Mouse (Mus musculus): Measurements from ENCODE around the gene Ripk4. TPM values are rescaled to one million over a fixed set of nuclear protein-coding genes. Genes with fewer than 3 reads are reported as not detected.

Gene Ripk4
- total and polyA plus RNA-seq, 3 experiments = not detected

DNA sequence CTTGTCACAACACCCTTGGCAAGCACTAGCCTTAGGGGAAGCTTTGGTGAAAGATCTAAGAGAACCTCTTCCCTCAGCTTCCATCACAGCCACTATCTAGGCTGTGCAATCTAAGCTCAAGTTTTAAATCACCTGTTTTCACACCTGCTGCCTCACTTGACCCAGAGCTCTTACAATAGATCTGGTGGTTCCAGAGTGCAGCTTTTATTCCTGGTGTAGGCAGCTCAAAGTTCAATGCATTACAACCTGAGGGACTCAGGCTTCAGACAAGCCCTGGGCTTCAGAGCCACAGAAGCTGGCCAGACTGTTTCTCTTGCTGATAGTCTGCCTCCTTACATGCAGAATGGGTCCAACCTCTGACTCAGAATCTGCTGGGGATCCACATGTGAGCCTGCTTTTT, 51.5 kb downstream of the Ripk4 start:
- Histone ChIP-seq H3K27me3 (ENCODE audit: control insufficient read depth in 1 of 2, insufficient read depth in 2 of 2, low read length in 2 of 2) (peaks cover 0 to 3% of the 10 kb centered on the region in 2 experiments; a peak in 2 of 4 replicates), H3K27ac (ENCODE audit: control insufficient read depth, low read depth, low read length) (no peak overlapping the region), H3K4me1 (ENCODE audit: control insufficient read depth in 1 of 2, insufficient read depth in 2 of 2, low read length in 2 of 2) (no peaks in the 10 kb centered on the region), H3K9ac (ENCODE audit: control insufficient read depth, low read depth, low read length, poor library complexity, severe bottlenecking) (no peak overlapping the region), H3K4me3 (ENCODE audit: control insufficient read depth in 1 of 2, insufficient read depth in 1 of 2, low read depth in 2 of 2, low read length in 2 of 2) (no peak overlapping the region), H3K79me2 (ENCODE audit: control insufficient read depth, insufficient read depth, low read length, poor library complexity) (no peaks in the 10 kb centered on the region), H3K36me3 (ENCODE audit: control insufficient read depth in 1 of 2, insufficient read depth in 2 of 2, low read length in 2 of 2) (no peaks in the 10 kb centered on the region), H3K9me3 (replicated peaks; ENCODE audit: insufficient read depth, low read length) (no peaks in the 10 kb centered on the region)
- no peak for DNase-seq (ENCODE audit: low read depth, low spot score)
- TF ChIP-seq ZKSCAN1 (IDR thresholded peaks at IDR 0.05; ENCODE audit: low read depth, low read length) = no peak
- no peak for TF ChIP-seq USF1 (IDR thresholded peaks at IDR 0.05; ENCODE audit: low read depth, low read length)

DNA sequence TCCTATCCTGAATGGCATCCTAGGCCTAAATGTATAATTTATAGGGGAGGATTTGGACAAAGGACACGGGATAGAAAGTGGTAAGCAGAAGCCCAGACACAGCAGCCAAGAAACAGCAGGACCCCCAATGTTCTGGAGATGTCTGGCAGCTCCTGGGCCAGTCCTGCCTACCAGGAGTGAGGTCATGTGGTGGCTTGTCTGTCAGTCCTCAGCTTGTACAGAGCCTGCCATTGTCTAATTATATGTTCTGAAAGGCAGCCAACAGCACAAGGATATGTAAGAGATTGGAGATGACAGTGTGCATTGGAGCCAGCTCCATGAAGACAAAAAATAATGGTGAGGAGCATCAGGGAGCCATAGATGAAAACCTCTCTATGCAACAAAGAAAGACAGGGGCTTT, 61.7 kb downstream of the Ripk4 start:
- no peaks in the 10 kb centered on the region for H3K36me3 ChIP-seq (ENCODE audit: control insufficient read depth in 1 of 2, insufficient read depth in 2 of 2, low read length in 2 of 2)
- H3K4me1 ChIP-seq (ENCODE audit: control insufficient read depth in 1 of 2, insufficient read depth in 2 of 2, low read length in 2 of 2) = no peaks in the 10 kb centered on the region
- no peaks in the 10 kb centered on the region for H3K9me3 ChIP-seq (replicated peaks; ENCODE audit: insufficient read depth, low read length)
- H3K9ac ChIP-seq (ENCODE audit: control insufficient read depth, low read depth, low read length, poor library complexity, severe bottlenecking) = no peak overlapping the region
- DNase-seq (ENCODE audit: low read depth, low spot score) = no peak
- no peak for TF ChIP-seq JUND (IDR thresholded peaks at IDR 0.05; ENCODE audit: low read depth, low read length)
- no peak for TF ChIP-seq TAL1 (IDR thresholded peaks at IDR 0.05; ENCODE audit: low read length)
- no peak for TF ChIP-seq NRF1 (IDR thresholded peaks at IDR 0.05; ENCODE audit: insufficient read depth, low read depth, low read length, poor library complexity, severe bottlenecking)
- no peak for TF ChIP-seq MYB (IDR thresholded peaks at IDR 0.05; ENCODE audit: low read depth, low read length)
- no peak for TF ChIP-seq E2F4 (IDR thresholded peaks at IDR 0.05; ENCODE audit: borderline replicate concordance, low read depth, low read length)
- no peak for TF ChIP-seq ETS1 (IDR thresholded peaks at IDR 0.05; ENCODE audit: low read depth, low read length)
- TF ChIP-seq GABPA (IDR thresholded peaks at IDR 0.05; ENCODE audit: low read depth, low read length) = no peak
- no peak for TF ChIP-seq SMC3 (IDR thresholded peaks at IDR 0.05; ENCODE audit: low read depth, low read length)
- no peak for TF ChIP-seq ZMIZ1 (IDR thresholded peaks at IDR 0.05; ENCODE audit: low read depth, low read length)
- TF ChIP-seq USF2 (IDR thresholded peaks at IDR 0.05; ENCODE audit: borderline replicate concordance in 1 of 2, insufficient read depth in 1 of 2, low read depth in 1 of 2, low read length in 2 of 2) = no peak
- TF ChIP-seq BHLHE40 (IDR thresholded peaks at IDR 0.05; ENCODE audit: borderline replicate concordance, low read depth, low read length) = no peak
- no peak for TF ChIP-seq CTCF (IDR thresholded peaks at IDR 0.05 in 2 of 3, conservative IDR thresholded peaks at IDR 0.05 in 1 of 3; ENCODE audit: control insufficient read depth in 1 of 3, insufficient read depth in 1 of 3, low read depth in 2 of 3, low read length in 3 of 3, poor library complexity in 1 of 3, severe bottlenecking in 1 of 3)
- TF ChIP-seq MAZ (IDR thresholded peaks at IDR 0.05; ENCODE audit: low read depth, low read length) = no peak
- no peak overlapping the region for H3K27ac ChIP-seq (ENCODE audit: control insufficient read depth, low read depth, low read length)
- no peaks in the 10 kb centered on the region for H3K79me2 ChIP-seq (ENCODE audit: control insufficient read depth, insufficient read depth, low read length, poor library complexity)
- no peak overlapping the region for H3K4me3 ChIP-seq (ENCODE audit: control insufficient read depth in 1 of 2, insufficient read depth in 1 of 2, low read depth in 2 of 2, low read length in 2 of 2)
- H3K27me3 ChIP-seq (ENCODE audit: control insufficient read depth in 1 of 2, insufficient read depth in 2 of 2, low read length in 2 of 2) = no peaks in the 10 kb centered on the region; a peak in 1 of 4 replicates

GRCm38 (mm10) chr16:97697769-97698168, 65.8 kb downstream of the Ripk4 start:
- H3K27ac ChIP-seq (ENCODE audit: control insufficient read depth, low read depth, low read length) = no peak overlapping the region
- TF ChIP-seq GATA1 (IDR thresholded peaks at IDR 0.05; ENCODE audit: low read depth, low read length) = no peak
- peak; percentile 34 to 55 (median 47); a peak in 5 of 6 replicates for TF ChIP-seq CTCF (IDR thresholded peaks at IDR 0.05 in 2 of 3, conservative IDR thresholded peaks at IDR 0.05 in 1 of 3; ENCODE audit: control insufficient read depth in 1 of 3, insufficient read depth in 1 of 3, low read depth in 2 of 3, low read length in 3 of 3, poor library complexity in 1 of 3, severe bottlenecking in 1 of 3)
- TF ChIP-seq SMC3 (IDR thresholded peaks at IDR 0.05; ENCODE audit: low read depth, low read length) = peak; percentile 36
- TF ChIP-seq RAD21 (IDR thresholded peaks at IDR 0.05; ENCODE audit: low read depth, low read length) = peak; percentile 27
- TF ChIP-seq ETS1 (IDR thresholded peaks at IDR 0.05; ENCODE audit: low read depth, low read length) = no peak
- peak; percentile 19 for DNase-seq (ENCODE audit: low read depth, low spot score)
- no peak overlapping the region for H3K9ac ChIP-seq (ENCODE audit: control insufficient read depth, low read depth, low read length, poor library complexity, severe bottlenecking)
- no peak overlapping the region for H3K4me3 ChIP-seq (ENCODE audit: control insufficient read depth in 1 of 2, insufficient read depth in 1 of 2, low read depth in 2 of 2, low read length in 2 of 2)
- no peaks in the 10 kb centered on the region for H3K79me2 ChIP-seq (ENCODE audit: control insufficient read depth, insufficient read depth, low read length, poor library complexity)
- no peaks in the 10 kb centered on the region for H3K4me1 ChIP-seq (ENCODE audit: control insufficient read depth in 1 of 2, insufficient read depth in 2 of 2, low read length in 2 of 2)
- H3K27me3 ChIP-seq (ENCODE audit: control insufficient read depth in 1 of 2, insufficient read depth in 2 of 2, low read length in 2 of 2) = no peaks in the 10 kb centered on the region
- no peaks in the 10 kb centered on the region for H3K9me3 ChIP-seq (replicated peaks; ENCODE audit: insufficient read depth, low read length)
- H3K36me3 ChIP-seq (ENCODE audit: control insufficient read depth in 1 of 2, insufficient read depth in 2 of 2, low read length in 2 of 2) = no peaks in the 10 kb centered on the region
